Mouse (Mus musculus) lung, postnatal 36 days (tissue): ENCODE data around the gene Dpf3.
A peak's percentile ranks its signal among the peaks of the same experiment; 100 is the strongest.

Experiments used
- DNase-seq: peaks from one replicate; pipeline ENCODE4 v3.0.0; 2022; ENCODE audit warnings: mixed read lengths

Dpf3 gene

GRCm38 (mm10) chr12:83495961-83496282, 8.4 kb upstream of the Dpf3 start:
- no peak for DNase-seq

- DNase-seq: no peak
Measured at GRCm38 (mm10) chr12:83495248-83495960, 7.9 kb upstream of the Dpf3 start.

GRCm38 (mm10) chr12:83494196-83494595, 6.7 kb upstream of the Dpf3 start:
- DNase-seq: no peak

GRCm38 (mm10) chr12:83492808-83493207, 5.3 kb upstream of the Dpf3 start:
- no peak for DNase-seq

GRCm38 (mm10) chr12:83491609-83492008, 4.1 kb upstream of the Dpf3 start:
- DNase-seq: peak; percentile 35

GRCm38 (mm10) chr12:83489748-83490147, 2.2 kb upstream of the Dpf3 start:
- no peak for DNase-seq

GRCm38 (mm10) chr12:83488211-83488941, 860 bp upstream of the Dpf3 start:
- DNase-seq: peak; percentile 11

- DNase-seq: peak; percentile 23
Measured at GRCm38 (mm10) chr12:83486671-83487461, 650 bp downstream of the Dpf3 start.

- peak; percentile 9 for DNase-seq
Measured at GRCm38 (mm10) chr12:83485911-83486670, 1.4 kb downstream of the Dpf3 start.

- peak; percentile 15 for DNase-seq
Measured at GRCm38 (mm10) chr12:83484855-83485745, 2.4 kb downstream of the Dpf3 start.

GRCm38 (mm10) chr12:83483653-83484052, 3.9 kb downstream of the Dpf3 start:
- no peak for DNase-seq

GRCm38 (mm10) chr12:83481439-83481838, 6.1 kb downstream of the Dpf3 start:
- DNase-seq: no peak

GRCm38 (mm10) chr12:83479818-83480401, 7.6 kb downstream of the Dpf3 start:
- no peak for DNase-seq

- no peak for DNase-seq
Measured at GRCm38 (mm10) chr12:83479140-83479539, 8.4 kb downstream of the Dpf3 start.

- DNase-seq: no peak
Measured at GRCm38 (mm10) chr12:83476277-83476676, 11.2 kb downstream of the Dpf3 start.

- DNase-seq: no peak
Measured at GRCm38 (mm10) chr12:83475419-83475818, 12.1 kb downstream of the Dpf3 start.

- no peak for DNase-seq
Measured at GRCm38 (mm10) chr12:83473987-83474600, 13.4 kb downstream of the Dpf3 start.

- DNase-seq: no peak
Measured at GRCm38 (mm10) chr12:83471760-83472159, 15.8 kb downstream of the Dpf3 start.

GRCm38 (mm10) chr12:83470085-83470484, 17.4 kb downstream of the Dpf3 start:
- no peak for DNase-seq

GRCm38 (mm10) chr12:83466508-83467430, 20.7 kb downstream of the Dpf3 start:
- no peak for DNase-seq
